Mouse (Mus musculus) liver, adult 2 months (tissue): ENCODE results near the gene Fam50b. TPM values are rescaled to one million over a fixed set of nuclear protein-coding genes. Genes with fewer than 3 reads are reported as not detected.

Experiments used
- DNase-seq: peaks from one replicate; pipeline ENCODE4 v3.0.0-alpha.2; 2011; ENCODE audit warnings: low read depth, low spot score; ENCODE audit errors: extremely low read depth
- H3K27ac ChIP-seq: fragments of 200-500 bp; replicated peaks from 2 replicates; pipeline ENCODE4 v1.5.1; 2012; ENCODE audit warnings: low read depth, mild to moderate bottlenecking, control low read depth, inconsistent platforms, low read length; ENCODE audit not compliant: insufficient read depth
- H3K27me3 ChIP-seq: fragments of 200-500 bp; 2 replicates; pipeline ENCODE4 v1.6.1; 2012; ENCODE audit warnings: mild to moderate bottlenecking, moderate library complexity, low read length, inconsistent platforms; ENCODE audit not compliant: control insufficient read depth, insufficient read depth
- H3K36me3 ChIP-seq: fragments of 200-500 bp; 2 replicates; pipeline ENCODE4 v1.6.1; 2012; ENCODE audit warnings: low read length, inconsistent platforms; ENCODE audit not compliant: control insufficient read depth, insufficient read depth
- H3K4me1 ChIP-seq: fragments of 200-500 bp; 2 replicates; pipeline ENCODE4 v1.6.1; 2011; ENCODE audit warnings: low read length; ENCODE audit not compliant: control insufficient read depth, insufficient read depth
- H3K4me3 ChIP-seq: fragments of 200-500 bp; 2 replicates; pipeline ENCODE4 v1.5.1; 2011; ENCODE audit warnings: low read depth, mild to moderate bottlenecking, control low read depth, low read length, moderate library complexity; ENCODE audit not compliant: insufficient read depth
- H3K79me2 ChIP-seq: fragments of 200-500 bp; 2 replicates; pipeline ENCODE4 v1.6.1; 2012; ENCODE audit warnings: inconsistent platforms, mild to moderate bottlenecking, low read length, moderate library complexity; ENCODE audit not compliant: control insufficient read depth, insufficient read depth
- H3K9ac ChIP-seq: fragments of 200-500 bp; 2 replicates; pipeline ENCODE4 v1.6.1; 2012; ENCODE audit warnings: low read depth, mild to moderate bottlenecking, control low read depth, inconsistent platforms, low read length
- CTCF ChIP-seq: fragments of 200-500 bp; IDR thresholded peaks from 2 replicates; pipeline ENCODE4 v1.5.1; 2011; ENCODE audit warnings: low read depth, low read length, control low read depth
- POLR2A ChIP-seq: fragments of 200-500 bp; IDR thresholded peaks from 2 replicates; pipeline ENCODE4 v1.6.1; 2011; ENCODE audit warnings: low read length, control low read depth; ENCODE audit not compliant: insufficient read depth; ENCODE audit errors: extremely low read depth
- WGBS: fragments of 180-500 bp; shearing (Covaris S2); methylation state at CpG from one replicate; pipeline ENCODE4 v1.1.7; 2018; 5-methylcytosine and 5-hydroxymethylcytosine counted together
- polyA plus RNA-seq: library from polyadenylated mRNA; depleted of rRNA; stranded (reverse); fragments of >200 nt; gene quantifications from 2 replicates; pipeline ENCODE4 v1.2.3, GENCODE M21; 2012
- total RNA-seq: library from RNA; depleted of rRNA; stranded (reverse); fragments of >200 nt; gene quantifications from 2 replicates; pipeline ENCODE4 v1.2.3, GENCODE M21; 2014

The Fam50b gene
- total and polyA plus RNA-seq, 2 experiments: 0.59 TPM; not detected in 1

DNA sequence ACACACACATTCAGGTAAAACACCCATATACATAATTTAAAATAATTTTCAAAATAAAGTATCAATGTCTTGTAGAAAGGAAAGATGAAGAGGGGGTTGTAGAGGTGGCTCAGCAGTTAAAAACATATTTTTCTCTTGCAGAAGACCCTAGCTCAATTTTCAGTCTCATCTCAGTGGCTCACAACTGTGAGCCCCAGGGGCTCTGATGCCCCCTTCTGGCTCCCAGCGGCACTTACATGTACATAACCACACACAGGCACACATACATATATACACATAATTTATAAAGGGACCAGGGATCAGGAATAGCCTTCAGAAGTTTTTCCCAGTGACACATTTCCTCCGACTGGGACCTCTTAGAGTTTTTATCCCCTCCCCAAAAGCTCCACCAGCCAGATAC lies 7.6 kb upstream of the Fam50b start:
- no peaks in the 10 kb centered on the region for H3K27me3 ChIP-seq
- WGBS: 94% methylated on average over 2 of the region's 2 CpGs
- H3K36me3 ChIP-seq: no peaks in the 10 kb centered on the region
- DNase-seq: no peak
- H3K9ac ChIP-seq: no peak overlapping the region
- no peak overlapping the region for H3K4me3 ChIP-seq
- H3K27ac ChIP-seq: no peak overlapping the region
- peaks cover 16% of the 10 kb centered on the region for H3K4me1 ChIP-seq
- no peaks in the 10 kb centered on the region for H3K79me2 ChIP-seq
- TF ChIP-seq POLR2A (no peak), CTCF (0 out of 2 replicates have a peak, but pooled peaks have one; percentile 7)

GRCm38 (mm10) chr13:34731551-34731950 lies 3.1 kb upstream of the Fam50b start:
- Histone ChIP-seq H3K4me1 (peaks cover 12% of the 10 kb centered on the region; the same call in 1 of the 2 replicates), H3K4me3 (no peak overlapping the region), H3K36me3 (no peaks in the 10 kb centered on the region), H3K9ac (no peak overlapping the region), H3K27me3 (no peaks in the 10 kb centered on the region), H3K79me2 (no peaks in the 10 kb centered on the region), H3K27ac (no peak overlapping the region)
- DNase-seq: peak; percentile 76
- WGBS: 73% methylated on average over 6 of the region's 6 CpGs
- TF ChIP-seq POLR2A (no peak), CTCF (no peak)

DNA sequence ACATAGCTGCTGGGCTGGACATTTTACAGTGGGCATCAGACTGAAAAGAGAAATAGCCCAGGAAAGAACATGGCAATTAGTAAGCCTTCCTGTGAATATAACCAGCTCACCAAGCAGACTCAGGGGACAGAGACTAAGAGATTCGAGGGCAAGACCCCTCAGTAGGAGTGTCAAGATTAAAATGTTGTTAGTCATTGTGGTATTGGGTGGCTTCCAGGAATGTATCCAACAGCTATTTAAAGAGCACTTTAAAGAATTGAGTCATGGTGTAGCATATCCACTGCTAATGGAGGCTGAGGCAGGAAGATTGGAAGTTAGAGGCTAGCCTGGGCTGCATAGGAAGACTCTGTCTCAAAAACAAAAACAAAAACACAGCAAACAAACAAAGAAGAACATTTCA lies 870 bp upstream of the Fam50b start:
- no peak overlapping the region for H3K4me3 ChIP-seq
- WGBS: 53% methylated on average over 1 of the region's 1 CpGs
- no peak for DNase-seq
- no peak for TF ChIP-seq CTCF
- no peak for TF ChIP-seq POLR2A
- no peak overlapping the region for H3K9ac ChIP-seq
- H3K27ac ChIP-seq: no peak overlapping the region
- no peaks in the 10 kb centered on the region for H3K36me3 ChIP-seq
- no peaks in the 10 kb centered on the region for H3K79me2 ChIP-seq
- peaks cover 12% of the 10 kb centered on the region; the same call in 1 of the 2 replicates for H3K4me1 ChIP-seq
- H3K27me3 ChIP-seq: no peaks in the 10 kb centered on the region

GRCm38 (mm10) chr13:34737968-34738698 lies 3.5 kb downstream of the Fam50b start:
- H3K4me3 ChIP-seq: no peak overlapping the region
- H3K27ac ChIP-seq: peak overlapping the region; percentile 71
- 0 out of 2 replicates have a peak overlapping the region, but pooled peaks have one; percentile 2 for H3K9ac ChIP-seq
- H3K4me1 ChIP-seq: peaks cover 16% of the 10 kb centered on the region
- DNase-seq: peak; percentile 98
- TF ChIP-seq CTCF (peak; percentile 20; the same call in 1 of the 2 replicates), POLR2A (no peak)
- no peaks in the 10 kb centered on the region for H3K36me3 ChIP-seq
- H3K27me3 ChIP-seq: no peaks in the 10 kb centered on the region
- WGBS: 18% methylated on average over 7 of the region's 7 CpGs
- no peaks in the 10 kb centered on the region for H3K79me2 ChIP-seq

GRCm38 (mm10) chr13:34738699-34738973 lies 4.0 kb downstream of the Fam50b start:
- H3K27me3 ChIP-seq: no peaks in the 10 kb centered on the region
- no peak overlapping the region for H3K9ac ChIP-seq
- H3K36me3 ChIP-seq: no peaks in the 10 kb centered on the region
- peak; percentile 99 for DNase-seq
- H3K27ac ChIP-seq: peak overlapping the region; percentile 71
- peaks cover 16% of the 10 kb centered on the region for H3K4me1 ChIP-seq
- 19% methylated on average over 1 of the region's 1 CpGs for WGBS
- TF ChIP-seq POLR2A (no peak), CTCF (no peak)
- no peaks in the 10 kb centered on the region for H3K79me2 ChIP-seq
- H3K4me3 ChIP-seq: no peak overlapping the region

GRCm38 (mm10) chr13:34739071-34739470 lies 4.4 kb downstream of the Fam50b start:
- no peak overlapping the region for H3K9ac ChIP-seq
- WGBS: 23% methylated on average over 3 of the region's 3 CpGs
- no peaks in the 10 kb centered on the region for H3K36me3 ChIP-seq
- no peaks in the 10 kb centered on the region for H3K79me2 ChIP-seq
- peaks cover 16% of the 10 kb centered on the region for H3K4me1 ChIP-seq
- DNase-seq: peak; percentile 91
- H3K4me3 ChIP-seq: no peak overlapping the region
- TF ChIP-seq POLR2A: no peak
- TF ChIP-seq CTCF: no peak
- H3K27ac ChIP-seq: peak overlapping the region; percentile 54
- H3K27me3 ChIP-seq: no peaks in the 10 kb centered on the region
